ENCODE assay signal across 15 mouse cellular contexts in the genomic region with DNA sequence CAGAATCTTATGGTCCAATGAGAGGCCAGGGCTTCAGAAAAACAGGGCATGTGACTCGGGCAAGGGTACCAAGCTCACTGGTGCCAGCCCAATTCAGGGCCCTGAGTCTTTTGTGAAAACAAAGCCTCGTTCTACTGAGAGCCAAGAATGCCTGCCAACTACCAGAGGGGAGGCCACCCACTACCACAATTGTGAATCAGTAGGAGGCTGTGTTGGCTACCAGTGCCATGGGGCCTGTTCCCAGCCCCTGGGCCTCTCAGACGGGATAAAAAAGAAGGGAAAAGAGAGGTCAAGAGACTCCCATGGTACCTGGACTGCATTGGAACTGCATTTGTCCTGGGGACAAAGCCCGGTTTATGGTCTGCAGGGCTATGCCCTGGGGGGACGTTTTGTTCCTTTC. TPM values are rescaled to one million over a fixed set of nuclear protein-coding genes. Genes with fewer than 3 reads are reported as not detected.
DNase-seq lines count a peak whose midpoint lies in the region; ATAC-seq lines count a peak whose summit lies in the region.
"Had no signal": no experiment of that assay in that cellular context is flagged by ENCODE, and none has a peak within 500 bp of the region (broad histone marks: within the 10 kb centered on the region; RNA-seq: fewer than 3 reads in every experiment).

No protein-coding gene starts in this region.

- no peak overlapping the region for H3K4me2 ChIP-seq in hindbrain, embryonic 14.5 days (replicated peaks)
- H3K4me2 ChIP-seq in liver, embryonic 12.5 days = no peak overlapping the region
- H3K4me2 ChIP-seq: heart, embryonic 15.5 days; limb, embryonic 15.5 days had no signal

- no peak overlapping the region for H3K4me3 ChIP-seq in hindbrain, embryonic 14.5 days (replicated peaks; ENCODE audit: low read length)
- H3K4me3 ChIP-seq in liver, embryonic 12.5 days = no peak overlapping the region
- H3K4me3 ChIP-seq: heart, embryonic 15.5 days; limb, embryonic 15.5 days had no signal

- 0 out of 2 replicates have a peak, but pooled peaks cover 5% of the 10 kb centered on the region for H3K27me3 ChIP-seq in hindbrain, embryonic 14.5 days (ENCODE audit: control insufficient read depth, insufficient read depth, low read length)
- no peaks in the 10 kb centered on the region for H3K27me3 ChIP-seq in liver, embryonic 12.5 days (replicated peaks)

- peak; percentile 43 for DNase-seq in cerebellum, adult 9-10 months
- no peak for DNase-seq in cerebellum, postnatal 36 days
- DNase-seq in Muller cell, postnatal 12 days (ENCODE audit: inconsistent ontology term) = peak; percentile 55
- peak; percentile 40 for DNase-seq in hindbrain, embryonic 14.5 days (ENCODE audit: low spot score)
- DNase-seq in left cerebral cortex, postnatal 25 days (ENCODE audit: low spot score in 2 of 2) = peak; percentile 48 to 80
- no peak for DNase-seq in kidney, postnatal 25 days
- no peak for DNase-seq in adrenal gland, adult 8-10 months
- DNase-seq: adrenal gland, postnatal 10 days; lung, postnatal 4 days; thymus, postnatal 4 days had no signal

- H3K9me3 ChIP-seq in hindbrain, embryonic 14.5 days (ENCODE audit: control insufficient read depth, low read length) = no peaks in the 10 kb centered on the region
- no peaks in the 10 kb centered on the region for H3K9me3 ChIP-seq in liver, embryonic 12.5 days (replicated peaks)
- H3K9me3 ChIP-seq: heart, embryonic 15.5 days; limb, embryonic 15.5 days had no signal

- peak; percentile 65; the same call in 1 of the 2 replicates for ATAC-seq in hindbrain, embryonic 14.5 days (ENCODE audit: low FRiP score)
- no peak for ATAC-seq in liver, embryonic 12.5 days

- no peak overlapping the region for H3K9ac ChIP-seq in hindbrain, embryonic 14.5 days
- H3K9ac ChIP-seq in liver, embryonic 12.5 days = no peak overlapping the region
- H3K9ac ChIP-seq: heart, embryonic 15.5 days; limb, embryonic 15.5 days had no signal

- H3K27ac ChIP-seq in hindbrain, embryonic 14.5 days = peak overlapping the region; percentile 74
- no peak overlapping the region for H3K27ac ChIP-seq in liver, embryonic 12.5 days
- H3K27ac ChIP-seq: heart, embryonic 15.5 days; limb, embryonic 15.5 days had no signal

- intact Hi-C loops in left cerebral cortex, postnatal 25 days (cut with DNase I) = no loop called here

- H3K4me1 ChIP-seq in hindbrain, embryonic 14.5 days (replicated peaks; ENCODE audit: control insufficient read depth, insufficient read depth, low read length) = 0 out of 2 replicates have a peak, but pooled peaks cover 3% of the 10 kb centered on the region
- H3K4me1 ChIP-seq in liver, embryonic 12.5 days = no peaks in the 10 kb centered on the region; the same call in 1 of the 2 replicates

- 53% methylated on average over 5 of the region's 5 CpGs for WGBS in hindbrain, embryonic 14.5 days
- 47% methylated on average over 5 of the region's 5 CpGs for WGBS in liver, embryonic 12.5 days (ENCODE audit: insufficient replicate concordance)

- no peaks in the 10 kb centered on the region for H3K36me3 ChIP-seq in hindbrain, embryonic 14.5 days (replicated peaks; ENCODE audit: control insufficient read depth, insufficient read depth)
- H3K36me3 ChIP-seq in liver, embryonic 12.5 days = no peaks in the 10 kb centered on the region
- H3K36me3 ChIP-seq: heart, embryonic 15.5 days; limb, embryonic 15.5 days had no signal

RNA-seq across cellular contexts. Expression of a gene that starts 41.9 kb away (rescaled TPM):
- 26.6 and 27.3 TPM in 2 replicates for polyA plus RNA-seq in hindbrain, embryonic 14.5 days (2014; fragmentation: Nextera tagmentation; extraction: Ambion mirVana)
- total RNA-seq in left cerebral cortex, postnatal 25 days (2021) = 10 to 100 TPM; 50.5 to 55.8 TPM
- polyA plus RNA-seq in liver, embryonic 12.5 days (2016; fragmentation: Nextera tagmentation; extraction: Ambion mirVana) = 9.4 and 10.2 TPM in 2 replicates
- 10 to 100 TPM; 39.9 to 50.2 (median 45.4) TPM for total RNA-seq in adrenal gland, adult 8-10 months (2022)

RNA-seq across cellular contexts. Expression of a gene that starts 45.3 kb away (rescaled TPM):
- polyA plus RNA-seq in hindbrain, embryonic 14.5 days (2014; fragmentation: Nextera tagmentation; extraction: Ambion mirVana) = 0.11 and 0.53 TPM in 2 replicates
- total RNA-seq in left cerebral cortex, postnatal 25 days (2021) = under 1 TPM in 1 of 2 experiments, not detected in 1; 0.21 TPM
- polyA plus RNA-seq in liver, embryonic 12.5 days (2016; fragmentation: Nextera tagmentation; extraction: Ambion mirVana) = 0.05 TPM in 1 of 2 replicates, not detected in the other
- under 1 TPM in 2 of 4 experiments, not detected in 2; 0.35 to 0.78 TPM for total RNA-seq in adrenal gland, adult 8-10 months (2022)
- total RNA-seq: common myeloid progenitor, adult 5-6 weeks; neutrophil, adult 5-6 weeks had no signal

RNA-seq across cellular contexts. Expression of a gene that starts 51.7 kb away (rescaled TPM):
- polyA plus RNA-seq in hindbrain, embryonic 14.5 days (2014; fragmentation: Nextera tagmentation; extraction: Ambion mirVana) = 0.76 and 1.1 TPM in 2 replicates
- total RNA-seq in left cerebral cortex, postnatal 25 days (2021) = 10 to 100 TPM; 21.5 to 23.9 TPM
- 23.3 and 25.9 TPM in 2 replicates for polyA plus RNA-seq in liver, embryonic 12.5 days (2016; fragmentation: Nextera tagmentation; extraction: Ambion mirVana)
- total RNA-seq in adrenal gland, adult 8-10 months (2022) = 1 to 10 TPM in 2 of 4 experiments, under 1 TPM in 2; 0.49 to 8.0 (median 4.0) TPM
- total RNA-seq: neutrophil, adult 5-6 weeks had no signal

Comparison
In these comparisons a context has a peak if more than half of its experiments do, and no peak if none do; other contexts are left out.
1. DNase-seq: peak in cerebellum, adult 9-10 months (single experiment), Muller cell, postnatal 12 days (single experiment), hindbrain, embryonic 14.5 days (single experiment) and left cerebral cortex, postnatal 25 days (2 of 2); none in cerebellum, postnatal 36 days (0 of 2), kidney, postnatal 25 days (0 of 2) and adrenal gland, adult 8-10 months (single experiment).